In the genomic region with DNA sequence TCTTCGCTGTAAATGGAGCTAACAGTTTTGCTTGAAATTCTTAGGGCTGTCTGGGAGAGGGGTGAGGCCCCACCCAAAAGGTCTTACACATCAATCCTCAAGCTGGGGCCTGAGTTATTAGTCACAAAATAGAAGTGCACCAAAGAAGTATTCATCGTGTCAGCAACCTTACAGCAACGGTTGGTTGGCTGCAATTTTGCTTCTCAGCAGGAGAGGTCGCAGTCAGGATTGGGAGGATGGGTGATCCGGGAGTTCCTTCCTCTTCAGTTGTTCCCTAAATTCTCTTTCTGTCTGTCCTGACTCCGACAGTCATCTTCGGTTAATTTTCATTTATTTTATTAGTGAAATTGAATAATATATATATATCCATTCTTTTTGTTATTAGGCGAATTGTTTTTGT, we compare ENCODE assay signal across 34 mouse cellular contexts. TPM values are rescaled to one million over a fixed set of nuclear protein-coding genes. Genes with fewer than 3 reads are reported as not detected.
DNase-seq lines count a peak whose midpoint lies in the region; ATAC-seq and TF ChIP-seq lines count a peak whose summit lies in the region.
"Had no signal": no experiment of that assay in that cellular context is flagged by ENCODE, and none has a peak within 500 bp of the region (broad histone marks: within the 10 kb centered on the region; RNA-seq: fewer than 3 reads in every experiment).

No protein-coding gene starts in this region.

- no peak overlapping the region for H3K9ac ChIP-seq in hindbrain, embryonic 11.5 days (ENCODE audit: low read depth, low read length)
- H3K9ac ChIP-seq in hindbrain, embryonic 13.5 days = no peak overlapping the region
- H3K9ac ChIP-seq: embryonic facial prominence, embryonic 12.5 days; forebrain, embryonic 15.5 days; heart, embryonic 12.5 days; limb, embryonic 12.5 days; midbrain, embryonic 12.5 days; neural tube, embryonic 15.5 days had no signal

- H3K27me3 ChIP-seq in hindbrain, embryonic 11.5 days (ENCODE audit: control insufficient read depth, insufficient read depth, low read length) = no peaks in the 10 kb centered on the region
- H3K27me3 ChIP-seq in hindbrain, embryonic 13.5 days = no peaks in the 10 kb centered on the region
- H3K27me3 ChIP-seq: embryonic facial prominence, embryonic 12.5 days; forebrain, embryonic 15.5 days; heart, embryonic 12.5 days; limb, embryonic 12.5 days; midbrain, embryonic 12.5 days; neural tube, embryonic 15.5 days had no signal

- peaks cover 7% of the 10 kb centered on the region for H3K36me3 ChIP-seq in hindbrain, embryonic 11.5 days (ENCODE audit: control insufficient read depth, insufficient read depth, low read length)
- H3K36me3 ChIP-seq in hindbrain, embryonic 13.5 days = peaks cover 73% of the 10 kb centered on the region

- no peak overlapping the region for H3K4me3 ChIP-seq in hindbrain, embryonic 11.5 days (ENCODE audit: low read depth, low read length)
- H3K4me3 ChIP-seq in hindbrain, embryonic 13.5 days = no peak overlapping the region
- H3K4me3 ChIP-seq in layer of hippocampus, adult 2 months = no peak overlapping the region
- H3K4me3 ChIP-seq: embryonic facial prominence, embryonic 12.5 days; forebrain, embryonic 15.5 days; heart, embryonic 12.5 days; limb, embryonic 12.5 days; midbrain, embryonic 12.5 days; neural tube, embryonic 15.5 days had no signal

- peak; percentile 66 for TF ChIP-seq CTCF in layer of hippocampus, adult 2 months (conservative IDR thresholded peaks at IDR 0.05)

- H3K4me2 ChIP-seq in hindbrain, embryonic 11.5 days (replicated peaks; ENCODE audit: low read depth, low read length) = no peak overlapping the region
- no peak overlapping the region for H3K4me2 ChIP-seq in hindbrain, embryonic 13.5 days
- H3K4me2 ChIP-seq: embryonic facial prominence, embryonic 12.5 days; forebrain, embryonic 15.5 days; heart, embryonic 12.5 days; limb, embryonic 12.5 days; midbrain, embryonic 12.5 days; neural tube, embryonic 15.5 days had no signal

- H3K4me1 ChIP-seq in hindbrain, embryonic 11.5 days (replicated peaks; ENCODE audit: control insufficient read depth, insufficient read depth, low read length) = no peaks in the 10 kb centered on the region
- H3K4me1 ChIP-seq in hindbrain, embryonic 13.5 days (replicated peaks) = 0 out of 2 replicates have a peak, but pooled peaks cover 3% of the 10 kb centered on the region
- H3K4me1 ChIP-seq: embryonic facial prominence, embryonic 12.5 days; forebrain, embryonic 15.5 days; heart, embryonic 12.5 days; limb, embryonic 12.5 days; midbrain, embryonic 12.5 days; neural tube, embryonic 15.5 days had no signal

- H3K27ac ChIP-seq in hindbrain, embryonic 11.5 days (ENCODE audit: low read depth, low read length) = no peak overlapping the region
- H3K27ac ChIP-seq in hindbrain, embryonic 13.5 days = no peak overlapping the region
- no peak overlapping the region for H3K27ac ChIP-seq in layer of hippocampus, adult 2 months
- H3K27ac ChIP-seq: embryonic facial prominence, embryonic 12.5 days; forebrain, embryonic 15.5 days; limb, embryonic 12.5 days; midbrain, embryonic 12.5 days; neural tube, embryonic 15.5 days had no signal

- no peaks in the 10 kb centered on the region for H3K9me3 ChIP-seq in hindbrain, embryonic 11.5 days (ENCODE audit: control insufficient read depth, low read length)
- no peaks in the 10 kb centered on the region for H3K9me3 ChIP-seq in hindbrain, embryonic 13.5 days
- H3K9me3 ChIP-seq: embryonic facial prominence, embryonic 12.5 days; forebrain, embryonic 15.5 days; heart, embryonic 12.5 days; limb, embryonic 12.5 days; midbrain, embryonic 12.5 days; neural tube, embryonic 15.5 days had no signal

- no peak for ATAC-seq in hindbrain, embryonic 11.5 days (ENCODE audit: low FRiP score)
- no peak for ATAC-seq in hindbrain, embryonic 13.5 days (ENCODE audit: low FRiP score)
- ATAC-seq: forebrain, embryonic 15.5 days; hindbrain, embryonic 16.5 days; intestine, embryonic 16.5 days had no signal

- 55% methylated on average over 8 of the region's 8 CpGs for WGBS in hindbrain, embryonic 11.5 days
- 58% methylated on average over 8 of the region's 8 CpGs for WGBS in hindbrain, embryonic 13.5 days

- DNase-seq in hindbrain, embryonic 11.5 days (ENCODE audit: low spot score) = peak; percentile 10
- DNase-seq in layer of hippocampus, adult 2 months (ENCODE audit: low spot score in 2 of 2) = no peak
- DNase-seq in layer of hippocampus, postnatal 14 days (ENCODE audit: low spot score in 2 of 2) = no peak
- peak; percentile 29 for DNase-seq in retina, embryonic 14.5 days (ENCODE audit: low spot score)
- DNase-seq in retina, postnatal 1 day = no peak
- no peak for DNase-seq in urinary bladder, postnatal 4 days (ENCODE audit: low spot score in 2 of 2)
- DNase-seq: adrenal gland, postnatal 25 days; B cell, adult 2 months; cerebellum, adult 8-10 months; cerebellum, postnatal 25 days; embryo, embryonic 11 days; gastrocnemius, postnatal 25 days; heart, adult 11 months; heart, postnatal 4 days; kidney, postnatal 4 days; lung, postnatal 36 days; right cerebral cortex, adult 18-20 months; spleen, adult 18-20 months; thymus, adult 2 months; thymus, postnatal 36 days had no signal

RNA-seq across cellular contexts. Expression of gene Prrxl1, which starts 26.7 kb away (rescaled TPM):
- 13.2 and 18.2 TPM in 2 replicates for polyA plus RNA-seq in hindbrain, embryonic 11.5 days (2014; fragmentation: Nextera tagmentation; extraction: Ambion mirVana)
- polyA plus RNA-seq in hindbrain, embryonic 13.5 days (2015; fragmentation: Nextera tagmentation; extraction: Ambion mirVana) = 39.1 and 42.4 TPM in 2 replicates
- under 1 TPM in 1 of 2 experiments, not detected in 1; 0.15 TPM for total RNA-seq in layer of hippocampus, adult 2 months (2021)
- total RNA-seq in layer of hippocampus, postnatal 14 days (2021) = not detected
- total RNA-seq: gastrocnemius, postnatal 25 days; heart, postnatal 4 days; left cerebral cortex, postnatal 25 days; liver, adult 2 months; megakaryocyte, adult 5-6 weeks had no signal
- polyA plus RNA-seq: heart, embryonic 12.5 days; heart, postnatal 0 days; liver, adult 2 months; liver, embryonic 16.5 days had no signal

RNA-seq across cellular contexts. Expression of gene Ercc6, which starts 59.2 kb away (rescaled TPM):
- 24.4 and 32.4 TPM in 2 replicates for polyA plus RNA-seq in hindbrain, embryonic 11.5 days (2014; fragmentation: Nextera tagmentation; extraction: Ambion mirVana)
- polyA plus RNA-seq in hindbrain, embryonic 13.5 days (2015; fragmentation: Nextera tagmentation; extraction: Ambion mirVana) = 24.7 and 29.4 TPM in 2 replicates
- total RNA-seq in layer of hippocampus, adult 2 months (2021) = 10 to 100 TPM; 24.1 to 28.7 TPM
- total RNA-seq in layer of hippocampus, postnatal 14 days (2021) = 10 to 100 TPM; 18.9 to 20.5 TPM

Comparison
In these comparisons a context has a peak if more than half of its experiments do, and no peak if none do; other contexts are left out.
1. DNase-seq: peak in hindbrain, embryonic 11.5 days (single experiment) and retina, embryonic 14.5 days (single experiment); none in layer of hippocampus, adult 2 months (0 of 2), layer of hippocampus, postnatal 14 days (0 of 2), retina, postnatal 1 day (single experiment) and urinary bladder, postnatal 4 days (0 of 2).